Mouse (Mus musculus): ENCODE measurements at regions not wholly inside any gene's neighbourhood (a gene's known extent, or its start where the extent isn't known, plus 50 kb on each side); places are given as distances from the start of the nearest gene placed in this dataset.

GRCm38 (mm10) chr15:52095629-52096190 is 1789.0 kb upstream of the Gm7489 start:
- no peak for ATAC-seq (ENCODE audit: low TSS enrichment)

DNA sequence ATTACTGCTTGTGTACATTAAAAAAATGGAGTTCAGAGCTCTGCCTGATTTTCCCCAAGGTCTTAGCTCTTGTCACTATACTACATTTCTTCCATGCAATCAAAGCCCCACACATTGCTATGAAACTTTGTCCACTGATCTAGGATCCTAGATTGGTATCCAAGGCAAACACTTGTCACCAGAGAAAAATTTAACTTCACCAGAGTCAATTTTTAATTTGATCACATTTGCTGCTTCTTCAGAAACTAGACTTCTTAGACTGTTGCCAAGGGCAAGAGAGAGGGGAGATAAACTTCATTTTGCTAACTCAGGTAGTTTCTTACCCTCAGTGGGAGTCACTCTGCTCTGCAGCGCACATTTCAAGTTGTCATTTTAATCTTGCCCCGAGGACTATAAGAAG is 1775.9 kb upstream of the Gm7489 start:
- no peak for ATAC-seq (ENCODE audit: low TSS enrichment)

DNA sequence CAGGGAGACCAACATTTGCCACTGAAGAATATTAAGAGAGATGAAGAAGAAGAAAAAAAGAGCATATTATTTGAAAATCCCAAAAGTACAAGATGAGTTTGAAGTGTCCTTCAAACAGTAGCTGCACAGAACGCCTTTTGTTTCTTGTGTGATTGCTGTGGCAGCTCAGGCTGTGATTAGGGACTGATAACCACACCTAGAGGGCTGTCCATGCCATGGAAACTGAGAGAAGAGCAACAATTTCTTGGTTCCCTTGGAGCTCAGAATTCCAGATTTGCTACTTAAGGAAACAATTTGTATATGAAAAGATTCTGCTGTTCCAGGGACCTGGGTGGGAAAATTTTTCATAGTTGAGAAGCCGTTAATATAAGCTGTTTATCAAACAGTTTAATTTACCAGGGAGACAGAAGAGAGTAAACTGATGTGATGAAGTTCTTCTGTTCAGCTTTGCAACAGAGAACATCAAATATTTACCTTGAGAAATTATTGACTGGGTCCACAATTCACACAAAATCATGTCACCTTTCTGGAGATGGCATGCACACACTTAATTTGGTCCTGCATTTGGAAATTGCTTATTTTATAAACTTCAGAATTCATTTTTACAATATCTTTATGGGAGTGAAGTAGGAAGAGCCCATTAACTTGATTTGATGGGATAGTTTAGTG is 1770.2 kb upstream of the Gm7489 start:
- no peak for ATAC-seq (ENCODE audit: low TSS enrichment)

DNA sequence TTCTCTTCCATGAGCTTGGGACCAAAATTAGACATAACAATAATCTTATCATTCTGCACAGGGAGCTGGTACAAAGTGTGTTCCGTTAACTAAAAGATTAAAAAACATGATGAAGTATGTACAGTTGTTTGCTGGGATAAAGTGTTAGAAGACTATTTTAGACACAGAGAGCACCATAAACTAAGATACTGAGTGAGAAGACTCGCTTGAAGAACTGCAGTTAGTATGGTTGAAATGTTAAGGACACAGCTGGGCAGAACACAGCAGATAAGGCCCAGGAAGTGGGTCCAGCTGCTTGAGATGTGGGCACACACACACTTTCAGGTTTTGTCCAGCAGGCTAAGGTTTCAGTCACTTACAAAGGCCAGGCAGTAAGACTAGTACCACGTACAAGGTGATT is 1748.0 kb upstream of the Gm7489 start:
- ATAC-seq (ENCODE audit: low TSS enrichment), result no peak

DNA sequence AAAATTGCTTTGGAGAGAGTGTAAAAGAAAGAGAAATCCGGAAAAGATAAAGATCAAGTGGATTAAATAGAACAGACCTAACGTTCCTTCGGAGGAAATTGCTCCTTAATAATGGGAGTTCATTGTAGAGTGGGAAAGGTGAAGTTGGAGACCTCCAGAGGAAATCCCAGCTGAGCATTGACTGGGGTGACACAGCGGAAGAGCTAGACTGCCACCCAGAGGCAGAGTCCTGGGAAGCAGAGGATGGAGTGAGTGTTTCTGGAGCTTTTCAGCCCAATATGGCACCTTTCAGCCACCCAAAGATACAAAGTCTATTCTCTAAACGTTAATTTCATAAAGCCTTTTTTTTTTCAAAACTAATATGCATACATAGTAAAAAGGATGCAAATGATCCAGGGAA is 1731.3 kb upstream of the Gm7489 start:
- ATAC-seq (ENCODE audit: low TSS enrichment), result peak; percentile 97

DNA sequence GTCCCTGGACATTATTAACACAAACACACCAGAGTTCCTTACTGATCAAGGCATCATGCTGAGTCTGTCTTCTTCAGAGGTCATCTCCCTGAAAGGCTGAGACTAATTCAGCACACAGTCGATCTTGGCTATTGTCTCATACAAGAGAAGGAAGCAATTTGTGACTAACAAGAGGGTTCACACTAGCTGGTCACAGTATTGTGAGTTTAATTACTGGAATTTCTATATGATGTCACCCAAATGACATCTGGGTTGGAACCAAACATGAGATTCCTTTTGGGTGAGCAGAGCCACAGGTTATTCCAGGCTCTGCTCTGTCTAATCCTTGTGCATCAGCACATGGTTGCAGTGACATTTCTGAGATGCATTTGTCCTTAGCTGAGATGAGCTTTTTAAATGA is 1728.9 kb upstream of the Gm7489 start:
- no peak for ATAC-seq (ENCODE audit: low TSS enrichment)

- no peak for ATAC-seq (ENCODE audit: low TSS enrichment)
These were observed 1727.9 kb upstream of the Gm7489 start for GRCm38 (mm10) chr15:52156779-52157178.

DNA sequence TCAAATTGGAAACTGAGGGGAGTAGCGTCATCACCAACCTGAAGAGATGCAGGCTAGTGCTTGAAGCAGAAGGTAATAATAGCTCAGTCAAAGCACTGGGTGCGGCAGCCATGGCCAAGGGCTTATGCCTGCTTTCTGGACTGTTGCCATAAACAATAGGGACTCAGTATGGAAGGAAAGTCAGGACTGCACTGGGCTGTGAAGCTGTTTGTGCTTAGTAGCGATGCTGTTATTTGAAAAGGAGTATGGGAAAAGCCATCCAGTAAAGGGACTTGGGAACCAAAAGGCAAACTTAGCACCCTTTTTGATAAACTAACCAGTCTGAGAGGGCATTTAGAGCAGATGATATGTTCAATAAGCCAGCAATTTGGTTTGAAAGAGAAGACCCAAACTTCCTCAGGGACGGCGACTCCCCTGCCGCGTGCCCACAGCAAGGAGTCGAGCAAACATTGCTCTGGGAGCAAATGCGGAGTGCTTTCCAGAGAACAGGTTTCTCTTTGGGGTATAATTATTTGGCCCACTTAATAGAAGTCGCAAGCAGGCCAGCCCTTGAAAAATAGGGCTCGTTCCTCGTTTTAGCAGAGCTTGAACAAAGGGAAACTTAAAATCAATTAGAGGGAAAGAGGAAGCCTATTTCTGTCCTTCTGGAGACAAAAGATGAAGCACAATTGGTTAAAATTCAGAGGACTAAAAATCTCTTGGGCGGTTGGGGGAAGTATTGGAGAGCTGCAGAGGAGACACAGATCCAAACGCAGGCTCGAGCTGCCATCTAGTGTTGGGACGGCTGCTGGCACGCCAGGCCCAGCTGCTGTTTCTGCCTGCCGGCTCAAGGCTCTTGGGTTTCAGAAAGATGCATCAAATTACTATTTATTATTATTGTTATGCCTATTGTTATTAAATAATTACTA is 1724.3 kb upstream of the Gm7489 start:
- ATAC-seq (ENCODE audit: low TSS enrichment), result peak; percentile 96

DNA sequence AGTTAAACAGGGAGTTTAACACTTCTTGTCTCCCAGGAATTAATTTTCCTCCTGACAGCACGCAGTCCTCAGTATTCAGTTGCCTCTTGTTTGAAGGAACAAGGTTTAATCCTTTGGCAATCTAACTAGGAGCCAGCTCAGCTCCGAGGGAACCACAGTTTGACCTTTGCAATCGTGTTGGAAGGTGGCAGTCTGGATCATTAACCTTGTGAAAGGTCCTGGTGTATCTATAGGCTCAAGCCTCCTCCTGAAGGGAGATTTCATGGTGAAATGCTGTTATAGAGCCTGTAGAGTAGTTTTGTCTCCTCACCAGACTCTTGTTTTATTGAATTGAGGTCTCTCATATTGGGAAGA is 1723.6 kb upstream of the Gm7489 start:
- no peak for ATAC-seq (ENCODE audit: low TSS enrichment)

GRCm38 (mm10) chr15:52161568-52162316 is 1723.0 kb upstream of the Gm7489 start:
- ATAC-seq (ENCODE audit: low TSS enrichment), result peak; percentile 56

DNA sequence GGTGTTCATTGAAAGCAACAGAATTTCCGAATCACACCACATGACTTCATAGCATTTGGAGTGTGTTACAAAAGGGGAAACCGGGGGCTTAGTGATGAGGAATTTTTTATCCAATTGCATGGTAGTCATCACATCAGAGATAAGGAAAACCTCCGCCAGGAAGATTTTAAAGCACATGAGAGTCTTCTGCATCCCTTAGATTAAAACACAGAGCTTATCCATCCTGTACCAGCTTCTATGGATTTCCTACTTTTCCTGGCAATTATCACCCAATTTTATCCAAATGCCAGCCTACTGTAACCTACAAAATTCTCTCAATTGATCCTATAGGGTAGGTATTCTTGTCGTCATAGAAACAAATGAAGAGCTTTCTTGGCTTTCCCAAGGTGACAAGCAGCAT is 1718.6 kb upstream of the Gm7489 start:
- no peak for ATAC-seq (ENCODE audit: low TSS enrichment)

DNA sequence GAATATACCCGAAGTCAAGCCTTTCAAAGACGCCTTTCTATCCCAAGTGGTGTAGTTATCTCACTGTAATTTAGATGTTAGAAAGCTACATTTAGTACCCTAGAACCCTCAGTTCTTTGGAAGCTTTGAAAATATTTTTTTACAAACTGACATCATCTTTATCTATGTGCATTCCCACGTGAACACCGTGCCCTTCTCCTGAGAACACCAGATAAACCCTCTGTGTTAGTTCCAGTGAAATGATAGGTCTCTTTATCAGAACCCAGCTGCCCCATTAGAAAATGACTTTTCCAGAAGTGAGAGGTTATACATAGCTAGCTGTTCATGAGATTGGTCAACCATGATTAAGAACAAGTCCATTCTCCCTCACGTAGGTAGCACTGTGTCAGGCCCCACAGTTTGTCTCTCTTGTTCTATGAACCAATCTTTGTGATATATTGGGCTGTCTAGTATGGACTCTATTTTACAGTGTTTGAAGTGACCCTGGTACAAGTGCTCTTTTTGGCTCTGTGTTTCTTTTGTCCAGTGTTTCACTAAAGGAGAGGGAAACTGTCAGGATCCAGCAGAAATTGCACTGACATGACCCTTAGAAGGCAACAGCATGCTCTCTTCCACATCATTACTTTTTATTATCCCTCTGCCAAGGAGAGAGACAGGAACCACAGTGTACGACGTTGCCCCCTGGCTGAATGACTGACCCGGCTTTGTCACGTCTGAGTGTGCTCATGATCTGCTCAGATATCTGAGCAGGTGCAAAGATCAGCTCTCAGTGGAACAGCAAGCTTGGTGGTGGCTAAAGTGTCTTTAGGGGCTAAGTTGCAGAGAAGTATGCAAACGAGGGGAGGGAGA is 1717.9 kb upstream of the Gm7489 start:
- ATAC-seq (ENCODE audit: low TSS enrichment), result no peak

- no peak for ATAC-seq (ENCODE audit: low TSS enrichment)
These were observed 1716.9 kb upstream of the Gm7489 start for GRCm38 (mm10) chr15:52167811-52168210.

DNA sequence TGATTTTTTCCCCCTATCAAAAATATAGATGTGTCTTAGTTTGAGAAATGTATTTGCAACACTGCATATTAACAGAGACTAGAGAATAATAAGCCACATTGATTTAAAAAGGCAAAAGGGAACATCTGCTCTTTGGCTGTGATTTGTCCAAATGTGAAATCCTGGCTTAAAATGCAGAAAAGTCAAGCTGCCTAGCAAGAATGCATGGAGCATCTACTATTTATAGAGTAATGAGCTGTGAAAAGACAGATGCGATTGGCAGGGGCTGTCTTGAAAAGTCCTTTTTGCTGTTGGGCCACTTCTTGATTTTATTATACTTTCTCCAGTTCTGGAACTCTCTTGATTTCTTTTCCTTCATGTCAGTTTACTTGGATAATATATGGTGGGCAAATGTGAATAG is 1707.8 kb upstream of the Gm7489 start:
- no peak for ATAC-seq (ENCODE audit: low TSS enrichment)

GRCm38 (mm10) chr15:52178668-52179067 is 1706.0 kb upstream of the Gm7489 start:
- ATAC-seq (ENCODE audit: low TSS enrichment), result no peak

DNA sequence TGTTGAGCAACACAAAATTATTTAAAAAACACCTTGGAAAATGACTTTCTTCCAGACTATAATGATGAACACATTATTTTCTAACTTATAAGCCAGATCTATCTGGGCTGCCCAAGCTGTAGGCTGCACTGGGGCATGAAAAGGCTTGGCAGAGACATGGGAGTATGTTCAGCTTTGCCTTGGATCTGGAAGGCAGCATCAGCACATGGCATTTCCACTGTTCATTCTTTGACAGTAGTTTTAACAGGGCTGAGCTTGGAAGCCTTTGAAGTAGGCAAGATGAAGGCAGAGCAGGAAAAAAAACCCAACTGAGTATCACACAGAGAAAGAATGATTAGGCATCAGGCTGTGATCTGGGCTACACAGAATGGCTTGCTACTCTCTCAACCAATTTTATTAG is 1705.3 kb upstream of the Gm7489 start:
- peak; percentile 50; the same call in 1 of the 2 replicates for ATAC-seq (ENCODE audit: low TSS enrichment)

DNA sequence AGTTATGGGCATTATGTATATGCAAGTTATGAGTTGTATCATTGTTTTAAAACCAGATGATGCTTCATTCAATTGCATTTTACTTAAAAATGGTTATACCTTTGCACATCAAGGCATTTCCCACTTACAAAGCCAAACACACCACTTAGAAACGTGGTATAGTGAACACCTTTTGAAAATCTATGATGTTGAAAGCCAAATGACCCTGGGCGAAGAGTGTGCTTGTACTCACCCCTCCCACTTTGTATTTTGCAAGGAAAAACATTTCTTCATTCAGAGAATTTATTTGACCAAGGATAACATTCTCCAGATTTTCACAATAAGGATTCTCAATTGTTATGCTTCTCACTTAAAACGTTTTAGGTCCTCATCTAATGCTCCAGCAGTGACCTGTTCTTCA is 1693.5 kb upstream of the Gm7489 start:
- ATAC-seq (ENCODE audit: low TSS enrichment), result no peak

GRCm38 (mm10) chr15:52207271-52207670 is 1677.4 kb upstream of the Gm7489 start:
- no peak for ATAC-seq (ENCODE audit: low TSS enrichment)

DNA sequence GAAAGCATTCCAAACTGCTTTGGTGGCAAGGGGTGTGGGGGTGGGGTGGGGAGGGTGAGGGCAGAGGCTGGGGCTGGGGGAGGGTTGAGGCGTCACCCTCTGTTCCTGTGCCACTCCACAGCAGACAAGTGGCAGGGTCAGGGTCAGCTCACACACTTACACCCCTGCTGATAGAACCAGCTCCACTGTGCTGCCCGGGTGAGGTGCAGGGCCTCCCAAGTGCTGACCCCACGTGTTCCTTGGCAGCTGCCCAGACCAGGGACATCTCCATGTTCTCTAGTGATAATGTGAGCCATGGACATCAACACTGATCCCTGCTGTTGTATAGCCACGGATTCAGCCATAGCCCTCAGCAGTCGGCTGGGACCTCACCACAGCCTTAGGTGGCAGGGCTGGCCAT is 1652.3 kb upstream of the Gm7489 start:
- ATAC-seq (ENCODE audit: low TSS enrichment), result no peak

DNA sequence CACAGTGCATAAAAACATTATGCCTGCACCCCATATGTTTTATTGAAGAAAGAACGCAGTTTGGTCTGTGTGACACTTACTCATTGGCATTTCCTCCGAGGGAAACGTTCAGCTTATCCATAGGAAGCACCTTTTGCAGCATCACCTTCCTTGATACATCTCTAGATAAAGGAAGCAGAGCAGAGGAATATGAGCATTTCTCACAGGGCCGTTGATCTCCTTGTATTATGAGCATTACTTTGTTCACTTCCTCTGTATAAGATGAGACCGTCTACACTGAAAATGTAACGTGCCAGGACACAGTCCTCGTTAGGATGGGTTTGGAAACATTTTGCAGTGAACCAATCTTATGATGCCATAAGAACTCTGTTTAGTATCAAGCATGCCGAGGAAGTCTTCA is 1648.5 kb upstream of the Gm7489 start:
- no peak for ATAC-seq (ENCODE audit: low TSS enrichment)

DNA sequence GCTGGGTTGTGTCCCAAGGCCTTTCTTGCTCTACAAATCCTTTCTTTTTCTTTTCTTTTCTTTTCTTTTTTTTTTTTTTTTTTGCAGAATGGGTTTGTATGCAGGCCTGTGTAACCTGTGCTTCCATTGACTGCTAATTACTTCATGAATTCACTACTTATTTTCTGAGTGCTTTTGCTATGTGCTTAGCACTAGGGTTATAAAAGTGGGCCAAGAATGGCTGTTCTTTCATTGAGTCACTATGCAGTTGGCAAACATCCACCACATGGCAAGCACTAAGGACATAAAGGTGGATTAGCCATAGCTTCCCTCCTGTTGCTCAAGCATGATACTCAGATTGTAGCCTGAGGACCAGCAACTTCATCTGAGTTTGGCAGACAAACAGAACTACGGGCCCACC is 1641.8 kb upstream of the Gm7489 start:
- no peak for ATAC-seq (ENCODE audit: low TSS enrichment)
